Mouse (Mus musculus): ENCODE measurements around the gene Nf2. TPM values are rescaled to one million over a fixed set of nuclear protein-coding genes. Genes with fewer than 3 reads are reported as not detected.

The Nf2 gene
- total and polyA plus RNA-seq, 3 experiments, result 45.2 to 103 (median 50.7) TPM

GRCm38 (mm10) chr11:4894848-4895816 is 45.8 kb upstream of the Nf2 start, which contains the start of gene Thoc5:
TSS of gene Thoc5 (plus strand) at chr11:4895320.
- dilution Hi-C loops (cut with MboI; ENCODE audit: extremely low pct_ligation_motif_present, extremely low pct_unique_long_range_greater_than_20kb, low sequenced_read_pairs), result no loop called here
- Histone ChIP-seq H3K9me3 (replicated peaks; ENCODE audit: low read length) (no peaks in the 10 kb centered on the region), H3K27me3 (replicated peaks) (no peaks in the 10 kb centered on the region), H3K4me3 (replicated peaks in 1 of 3; ENCODE audit: low read depth in 2 of 3, low read length in 2 of 3, poor library complexity in 1 of 3) (peak within 1 kb of the TSS; percentile 71 to 72 (median 71)), H3K9ac (ENCODE audit: insufficient read depth, low read depth) (peak within 1 kb of the TSS; percentile 63), H3K27ac (ENCODE audit: insufficient read depth, low read depth) (peak within 1 kb of the TSS; percentile 34), H3K36me3 (replicated peaks in 1 of 2; ENCODE audit: control insufficient read depth in 1 of 2, insufficient read depth in 1 of 2, low read length in 1 of 2) (peaks cover 35 to 61% of the 10 kb centered on the region in 2 experiments), H3K4me1 (ENCODE audit: control insufficient read depth in 1 of 2, insufficient read depth in 2 of 2) (peaks cover 4 to 23% of the 10 kb centered on the region in 2 experiments; a peak in 3 of 4 replicates), H3K79me2 (replicated peaks; ENCODE audit: control insufficient read depth, extremely low read depth, insufficient read depth, poor library complexity, severe bottlenecking) (peaks cover 24% of the 10 kb centered on the region), H3K4me2 (ENCODE audit: insufficient read depth, low read depth, poor library complexity, severe bottlenecking) (peak within 1 kb of the TSS; percentile 100)
- in situ Hi-C loops (cut with MboI; ENCODE audit: low pct_ligation_motif_present, low pct_unique_long_range_greater_than_20kb, low sequenced_read_pairs), result no loop called here
- DNase-seq (ENCODE audit: extremely low read depth), result peak; percentile 95
- TF ChIP-seq BHLHE40 (IDR thresholded peaks at IDR 0.05; ENCODE audit: low read depth, low read length) (no peak), NRF1 (IDR thresholded peaks at IDR 0.05; ENCODE audit: low read depth, low read length) (peak; percentile 36; the same call in 1 of the 2 replicates), JUN (IDR thresholded peaks at IDR 0.05; ENCODE audit: insufficient read depth, low read depth, low read length) (no peak), POLR2A (IDR thresholded peaks at IDR 0.05; ENCODE audit: low read depth, low read length) (peak; percentile 95), TCF12 (IDR thresholded peaks at IDR 0.05; ENCODE audit: low read depth, low read length) (peak; percentile 76), MEF2A (IDR thresholded peaks at IDR 0.05; ENCODE audit: borderline replicate concordance, low read depth, low read length) (peak; percentile 51; the same call in 1 of the 2 replicates), MYC (IDR thresholded peaks at IDR 0.05; ENCODE audit: low read depth, low read length) (0 out of 2 replicates have a peak, but pooled peaks have one; percentile 64), ZMIZ1 (IDR thresholded peaks at IDR 0.05; ENCODE audit: low read depth, low read length) (peak; percentile 84; the same call in 1 of the 2 replicates), TBP (conservative IDR thresholded peaks at IDR 0.05; ENCODE audit: low read depth, low read length) (peak; percentile 54; the same call in 1 of the 2 replicates), RAD21 (IDR thresholded peaks at IDR 0.05; ENCODE audit: low read depth, low read length) (no peak), GABPA (IDR thresholded peaks at IDR 0.05; ENCODE audit: insufficient replicate concordance, low read depth, low read length) (no peak; the same call in 1 of the 2 replicates), USF1 (IDR thresholded peaks at IDR 0.05; ENCODE audit: low read depth, low read length) (no peak), ZKSCAN1 (IDR thresholded peaks at IDR 0.05; ENCODE audit: borderline replicate concordance, low read depth, low read length) (no peak), KAT2A (IDR thresholded peaks at IDR 0.05; ENCODE audit: insufficient replicate concordance, low read length) (peak; percentile 87; the same call in 1 of the 2 replicates), USF2 (conservative IDR thresholded peaks at IDR 0.05; ENCODE audit: low read depth, low read length) (no peak), UBTF (IDR thresholded peaks at IDR 0.05; ENCODE audit: low read depth, low read length) (no peak), ELF1 (IDR thresholded peaks at IDR 0.05; ENCODE audit: low read depth, low read length) (peak; percentile 97), MAX (IDR thresholded peaks at IDR 0.05; ENCODE audit: low read length) (peak; percentile 76), ETS1 (conservative IDR thresholded peaks at IDR 0.05; ENCODE audit: low read depth, low read length) (no peak), MAZ (IDR thresholded peaks at IDR 0.05; ENCODE audit: low read depth, low read length) (no peak), EP300 (IDR thresholded peaks at IDR 0.05; ENCODE audit: low read length) (no peak), MXI1 (IDR thresholded peaks at IDR 0.05; ENCODE audit: low read depth, low read length) (peak; percentile 95), SMC3 (IDR thresholded peaks at IDR 0.05; ENCODE audit: low read depth, low read length) (no peak), NELFE (IDR thresholded peaks at IDR 0.05; ENCODE audit: low read depth, low read length) (peak; percentile 88), E2F4 (IDR thresholded peaks at IDR 0.05; ENCODE audit: insufficient replicate concordance, low read depth, low read length) (no peak), ZNF384 (IDR thresholded peaks at IDR 0.05; ENCODE audit: low read depth, low read length) (no peak), MAFK (IDR thresholded peaks at IDR 0.05; ENCODE audit: insufficient replicate concordance, low read length) (0 out of 2 replicates have a peak, but pooled peaks have one; percentile 13), SIN3A (IDR thresholded peaks at IDR 0.05; ENCODE audit: low read length) (peak; percentile 96), IRF4 (IDR thresholded peaks at IDR 0.05; ENCODE audit: low read depth, low read length) (peak; percentile 74; the same call in 1 of the 2 replicates), CHD1 (IDR thresholded peaks at IDR 0.05; ENCODE audit: low read depth, low read length) (no peak), CHD2 (IDR thresholded peaks at IDR 0.05; ENCODE audit: low read length) (peak; percentile 35; the same call in 1 of the 2 replicates), JUND (conservative IDR thresholded peaks at IDR 0.05; ENCODE audit: low read depth, low read length) (no peak), ZC3H11A (IDR thresholded peaks at IDR 0.05; ENCODE audit: low read depth, low read length) (no peak), PAX5 (IDR thresholded peaks at IDR 0.05; ENCODE audit: low read length) (no peak), CTCF (conservative IDR thresholded peaks at IDR 0.05 in 1 of 2, IDR thresholded peaks at IDR 0.05 in 1 of 2; ENCODE audit: low read depth in 2 of 2, low read length in 2 of 2) (no peak), HCFC1 (IDR thresholded peaks at IDR 0.05; ENCODE audit: low read depth, low read length) (peak; percentile 90), RCOR1 (conservative IDR thresholded peaks at IDR 0.05; ENCODE audit: low read depth, low read length) (0 out of 2 replicates have a peak, but pooled peaks have one; percentile 22)

All from CH12.LX (cell line).